Mouse (Mus musculus): ENCODE data around the gene Wdr60.

- TF ChIP-seq POLR2A (IDR thresholded peaks at IDR 0.05; ENCODE audit: low read depth, low read length) (no peak), CTCF (conservative IDR thresholded peaks at IDR 0.05; ENCODE audit: insufficient read depth, insufficient read length, low read depth, low read length) (no peak)
Observed at GRCm38 (mm10) chr12:116308612-116309011, 45.8 kb upstream of the Wdr60 start.
